Mouse (Mus musculus): ENCODE results near the gene Gnl3l.

DNA sequence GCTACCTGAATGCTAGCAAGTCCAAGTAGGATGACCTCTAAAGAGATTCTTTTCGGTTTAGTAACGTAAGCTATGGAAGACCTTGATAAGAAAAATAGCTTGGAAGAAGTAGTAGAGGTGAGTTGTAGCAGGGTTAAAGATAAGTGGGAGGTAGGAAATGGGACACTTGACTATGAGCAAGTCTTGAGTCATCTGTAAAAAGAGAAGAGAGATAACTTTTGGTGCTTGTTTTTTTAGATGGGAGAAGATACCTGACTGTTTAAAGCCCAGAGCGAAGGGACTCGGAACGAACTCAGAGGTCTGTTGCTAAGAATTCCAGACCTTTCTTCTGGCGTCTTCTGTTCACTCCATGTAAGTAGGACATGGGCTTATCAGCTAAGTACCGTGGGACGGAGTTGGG, 28.7 kb upstream of the Gnl3l start, which contains the start of gene Fgd1:
- no peak for TF ChIP-seq GATA1 (IDR thresholded peaks at IDR 0.05; ENCODE audit: borderline replicate concordance, low read length)
- no peak for TF ChIP-seq FLI1 (IDR thresholded peaks at IDR 0.05; ENCODE audit: low read length)
